Mouse (Mus musculus) liver, embryonic 14.5 days (tissue): ENCODE results near the gene Larp6. TPM values are rescaled to one million over a fixed set of nuclear protein-coding genes. Genes with fewer than 3 reads are reported as not detected.

Source experiments
- ATAC-seq: fragments of 200-750 bp; cut with Nextera tagmentation; 2 replicates; pipeline ENCODE4 v1.8.0; 2017; ENCODE audit warnings: moderate number of reproducible peaks, mild to moderate bottlenecking, moderate library complexity; ENCODE audit not compliant: insufficient read depth
- DNase-seq, 3 experiments: peaks; one replicate each; pipeline ENCODE4 v3.0.0-alpha.2; 2012 to 2013; ENCODE audit warnings: low read depth in 3 of 3, low spot score in 3 of 3
- H3K27ac ChIP-seq: fragments of 300-500 bp; sonication (generic); 2 replicates; pipeline ENCODE4 v1.5.1; 2014; ENCODE audit warnings: moderate library complexity, mild to moderate bottlenecking, control low read depth, inconsistent platforms
- H3K27me3 ChIP-seq: fragments of 300-500 bp; sonication (generic); 2 replicates; pipeline ENCODE4 v1.6.1; 2014; ENCODE audit warnings: mild to moderate bottlenecking, low read length, moderate library complexity; ENCODE audit not compliant: control insufficient read depth, insufficient read depth
- H3K36me3 ChIP-seq: fragments of 300-500 bp; sonication (generic); replicated peaks from 2 replicates; pipeline ENCODE4 v1.6.1; 2014; ENCODE audit warnings: low read depth; ENCODE audit not compliant: control insufficient read depth, insufficient read depth
- H3K4me1 ChIP-seq, 2 experiments: fragments of 200-500 bp in 1 of 2; fragments of 300-500 bp in 1 of 2; sonication (generic) in 1 of 2; replicated peaks; 2 replicates each; pipeline ENCODE4 v1.6.1; 2012 to 2014; ENCODE audit warnings: antibody characterized with exemption in 1 of 2, inconsistent platforms in 1 of 2, low read length in 1 of 2; ENCODE audit not compliant: control insufficient read depth in 2 of 2, insufficient read depth in 2 of 2
- H3K4me2 ChIP-seq: fragments of 300-500 bp; sonication (generic); 2 replicates; pipeline ENCODE4 v1.6.1; 2014; ENCODE audit warnings: low read depth, mild to moderate bottlenecking, control low read depth, moderate library complexity
- H3K4me3 ChIP-seq, 2 experiments: fragments of 200-500 bp in 1 of 2; fragments of 300-500 bp in 1 of 2; sonication (generic) in 1 of 2; 2 replicates each; pipeline ENCODE4 v1.5.1; 2012 to 2014; ENCODE audit warnings: low read depth in 2 of 2, low read length in 2 of 2, mild to moderate bottlenecking in 2 of 2, control low read depth in 1 of 2, inconsistent platforms in 1 of 2, moderate library complexity in 1 of 2; ENCODE audit not compliant: insufficient read depth in 1 of 2
- H3K9ac ChIP-seq: fragments of 300-500 bp; sonication (generic); replicated peaks from 2 replicates; pipeline ENCODE4 v1.6.1; 2014; ENCODE audit warnings: mild to moderate bottlenecking, control low read depth, moderate library complexity
- H3K9me3 ChIP-seq: fragments of 300-500 bp; sonication (generic); 2 replicates; pipeline ENCODE4 v1.6.1; 2016; ENCODE audit warnings: low read length, mixed read lengths; ENCODE audit not compliant: control insufficient read depth
- CTCF ChIP-seq: IDR thresholded peaks from 2 replicates; pipeline ENCODE4 v1.5.1; 2016; ENCODE audit warnings: antibody characterized with exemption, low read depth, control low read depth
- EP300 ChIP-seq: IDR thresholded peaks from 2 replicates; pipeline ENCODE4 v1.6.1; 2016; ENCODE audit warnings: antibody characterized with exemption, low read depth
- WGBS: fragments of 180-500 bp; shearing (Covaris S2); extraction: QIAGEN DNeasy Blood & Tissue Kit; methylation state at CpG from one replicate; pipeline ENCODE4 v1.1.7; 2014; ENCODE audit not compliant: insufficient replicate concordance; 5-methylcytosine and 5-hydroxymethylcytosine counted together
- polyA plus RNA-seq, 2 experiments: library from polyadenylated mRNA; depleted of rRNA in 1 of 2; stranded (reverse) in 1 of 2; unstranded in 1 of 2; fragments of >200 nt; fragmentation: Nextera tagmentation in 1 of 2; extraction: Ambion mirVana in 1 of 2; gene quantifications; 2 replicates each; pipeline versions ENCODE4 v1.2.1 to v1.2.3; 2012 to 2014

Gene Larp6
- polyA plus RNA-seq, 2 experiments, result 0.02 TPM; not detected in 1

DNA sequence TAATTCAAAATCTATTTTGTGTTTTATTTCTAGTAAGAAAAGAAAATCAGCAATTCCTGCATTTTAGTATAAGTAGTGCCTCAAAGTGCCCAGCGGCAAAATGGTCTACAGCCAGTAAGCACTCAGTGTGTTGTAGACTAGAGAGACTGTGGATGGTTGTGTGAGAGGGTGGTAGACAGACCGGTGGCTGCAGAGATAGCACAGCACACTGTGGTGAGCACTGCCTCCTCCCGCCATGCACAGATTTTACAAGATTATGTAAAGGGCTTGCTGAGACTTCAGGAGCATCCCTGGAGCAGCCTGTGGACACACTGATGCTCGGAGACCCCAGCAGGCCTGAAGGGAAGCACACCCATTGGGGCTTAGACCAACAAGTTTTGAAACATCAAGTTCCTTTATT, 30.0 kb upstream of the Larp6 start:
- Histone ChIP-seq H3K4me3 (no peak overlapping the region), H3K27ac (no peak overlapping the region), H3K36me3 (no peaks in the 10 kb centered on the region), H3K9me3 (no peaks in the 10 kb centered on the region), H3K27me3 (no peaks in the 10 kb centered on the region), H3K9ac (no peak overlapping the region), H3K4me2 (no peak overlapping the region), H3K4me1 (peaks cover 0 to 3% of the 10 kb centered on the region in 2 experiments; a peak in 1 of 4 replicates)
- WGBS, result 62% methylated on average over 4 of the region's 4 CpGs
- DNase-seq, result no peak
- ATAC-seq, result no peak
- TF ChIP-seq EP300 (no peak), CTCF (no peak)

DNA sequence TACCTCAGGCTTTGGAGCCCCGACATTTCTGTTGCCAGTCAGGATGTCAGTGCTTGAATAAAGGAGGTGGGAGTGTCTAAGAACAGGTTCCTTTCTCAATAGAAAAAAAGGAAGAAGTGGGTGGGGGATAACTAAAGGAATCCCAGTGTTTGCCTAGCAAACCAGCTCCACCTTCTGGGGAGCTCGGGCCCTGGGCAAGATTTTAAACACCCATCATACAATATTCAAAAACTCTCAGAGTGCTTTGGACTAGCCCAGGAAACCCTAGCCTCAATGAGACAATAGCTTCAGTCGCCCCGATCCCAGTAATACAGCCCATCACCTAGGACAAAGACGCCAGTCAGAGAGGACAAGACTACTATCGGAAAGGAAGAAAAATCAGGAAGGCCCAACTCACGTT, 25.4 kb upstream of the Larp6 start:
- DNase-seq (no peak), ATAC-seq (peak; percentile 15; the same call in 1 of the 2 replicates)
- WGBS, result 4% methylated on average over 7 of the region's 7 CpGs
- TF ChIP-seq CTCF (no peak), EP300 (no peak)
- Histone ChIP-seq H3K4me1 (peaks cover 0 to 3% of the 10 kb centered on the region in 2 experiments; a peak in 1 of 4 replicates), H3K9me3 (no peaks in the 10 kb centered on the region), H3K27me3 (no peaks in the 10 kb centered on the region), H3K9ac (no peak overlapping the region), H3K4me2 (peak overlapping the region; percentile 65), H3K4me3 (peak overlapping the region; percentile 56 to 79), H3K27ac (no peak overlapping the region), H3K36me3 (no peaks in the 10 kb centered on the region)

DNA sequence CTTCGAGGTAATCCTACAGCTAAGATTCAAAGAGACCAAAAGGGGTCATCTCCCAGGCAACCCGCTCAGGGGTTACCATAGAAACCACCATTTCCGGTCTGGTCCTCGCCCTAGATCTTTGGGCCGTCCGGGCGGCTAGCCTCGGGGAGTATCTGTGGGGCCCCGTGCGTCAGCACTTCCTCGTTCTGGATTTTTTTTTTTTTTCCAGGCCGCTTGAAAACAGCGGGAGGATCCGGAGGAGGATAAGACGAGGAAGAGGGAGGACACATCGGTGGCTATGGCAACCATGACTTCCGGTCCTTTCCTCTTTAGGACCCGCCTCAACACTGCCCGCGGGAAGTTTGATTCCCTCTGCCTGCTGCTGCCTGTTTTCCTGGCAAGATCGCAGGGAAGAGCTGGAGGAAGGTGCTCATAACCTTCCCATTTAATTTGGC, 24.9 kb upstream of the Larp6 start, which contains the start of gene Lrrc49:
Lrrc49 (minus strand) TSS at position 268 of the 434 bp plus-strand sequence.
- no peaks in the 10 kb centered on the region for H3K9me3 ChIP-seq
- peaks cover 0 to 3% of the 10 kb centered on the region in 2 experiments; a peak in 1 of 4 replicates for H3K4me1 ChIP-seq
- H3K27me3 ChIP-seq, result no peaks in the 10 kb centered on the region
- no peak within 1 kb of the TSS for H3K27ac ChIP-seq
- no peak for TF ChIP-seq CTCF
- TF ChIP-seq EP300, result no peak
- H3K36me3 ChIP-seq, result no peaks in the 10 kb centered on the region
- H3K4me2 ChIP-seq, result peak within 1 kb of the TSS; percentile 65
- WGBS, result under 1% methylated on average over 21 of the region's 21 CpGs
- peak within 1 kb of the TSS; percentile 56 to 79 for H3K4me3 ChIP-seq
- DNase-seq, result peak; percentile 50 to 65 (median 61)
- H3K9ac ChIP-seq, result peak within 1 kb of the TSS; percentile 14; the same call in 1 of the 2 replicates
- peak; percentile 68 for ATAC-seq

DNA sequence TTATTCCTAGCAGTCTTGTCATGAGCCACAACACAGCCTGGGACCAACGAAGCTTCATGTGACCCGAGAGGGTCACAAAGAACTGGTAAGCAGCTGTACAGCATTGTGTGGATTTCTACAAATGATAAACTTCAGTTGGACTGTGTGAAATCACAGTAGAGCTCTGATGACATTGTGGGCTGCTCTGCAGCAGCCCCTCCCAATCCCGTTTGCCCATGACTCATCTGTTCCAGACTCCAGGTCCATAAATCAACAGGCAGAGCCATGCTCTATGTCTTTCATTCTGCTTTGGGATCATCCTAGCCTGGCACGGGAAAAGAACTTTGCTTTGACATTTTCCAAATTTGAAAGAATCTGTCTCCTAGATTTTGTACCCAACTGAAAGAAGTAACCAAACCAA, 20.2 kb upstream of the Larp6 start:
- H3K36me3 ChIP-seq, result no peaks in the 10 kb centered on the region
- peaks cover 0 to 2% of the 10 kb centered on the region in 2 experiments; a peak in 1 of 4 replicates for H3K4me1 ChIP-seq
- no peak overlapping the region for H3K27ac ChIP-seq
- no peaks in the 10 kb centered on the region for H3K9me3 ChIP-seq
- no peak overlapping the region for H3K4me2 ChIP-seq
- H3K9ac ChIP-seq, result no peak overlapping the region
- 44% methylated on average over 4 of the region's 4 CpGs for WGBS
- ATAC-seq, result no peak
- no peak for TF ChIP-seq EP300
- no peak for TF ChIP-seq CTCF
- no peak overlapping the region for H3K4me3 ChIP-seq
- no peak for DNase-seq
- no peaks in the 10 kb centered on the region for H3K27me3 ChIP-seq

DNA sequence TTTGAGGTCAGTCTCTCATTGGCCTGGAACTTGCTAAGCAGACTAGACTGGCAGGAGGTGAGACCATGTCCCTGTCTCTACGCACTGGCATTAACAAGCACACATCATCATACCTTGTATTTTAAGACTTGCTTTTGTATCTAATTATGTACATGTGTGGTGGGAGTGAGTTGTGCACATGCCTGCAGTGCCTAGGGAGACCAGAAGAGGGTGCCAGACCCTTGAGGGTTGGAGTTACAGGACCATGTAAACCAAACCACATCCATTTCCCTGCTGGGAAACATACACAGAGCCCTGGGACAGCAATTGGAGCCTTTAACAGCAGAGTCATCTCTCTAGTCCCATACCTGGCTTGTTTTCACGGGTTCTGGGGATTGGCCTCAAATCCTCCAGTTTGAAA, 18.8 kb upstream of the Larp6 start:
- Histone ChIP-seq H3K4me1 (no peaks in the 10 kb centered on the region), H3K9me3 (no peaks in the 10 kb centered on the region), H3K36me3 (no peaks in the 10 kb centered on the region), H3K27ac (no peak overlapping the region), H3K27me3 (no peaks in the 10 kb centered on the region), H3K4me3 (no peak overlapping the region), H3K4me2 (no peak overlapping the region), H3K9ac (no peak overlapping the region)
- TF ChIP-seq EP300 (no peak), CTCF (peak; percentile 64)
- DNase-seq (no peak), ATAC-seq (no peak)
- 51% methylated on average over 2 of the region's 2 CpGs for WGBS
